Mouse (Mus musculus) myocyte (in vitro differentiated cells): Measurements from ENCODE around the gene Gm136. TPM values are rescaled to one million over a fixed set of nuclear protein-coding genes. Genes with fewer than 3 reads are reported as not detected.

Source experiments
- H3K27me3 ChIP-seq: one replicate; pipeline ENCODE4 v1.6.1; 2011; ENCODE audit not compliant: control insufficient read depth, insufficient read depth, insufficient read length
- H3K36me3 ChIP-seq: one replicate; pipeline ENCODE4 v1.6.1; 2011; ENCODE audit not compliant: control insufficient read depth, insufficient read depth
- H3K4me2 ChIP-seq: one replicate; pipeline ENCODE4 v1.6.1; 2011; ENCODE audit warnings: low read depth, control low read depth
- H3K4me3 ChIP-seq: one replicate; pipeline ENCODE4 v1.5.1; 2011; ENCODE audit warnings: mild to moderate bottlenecking, control low read depth, moderate library complexity
- H3K79me2 ChIP-seq: one replicate; pipeline ENCODE4 v1.6.1; 2011; ENCODE audit not compliant: control insufficient read depth, insufficient read depth
- H3ac ChIP-seq: one replicate; pipeline ENCODE4 v1.6.1; 2011; ENCODE audit not compliant: control insufficient read depth, insufficient read length
- CEBPB ChIP-seq: IDR thresholded peaks from 2 replicates; pipeline ENCODE4 v1.6.1; 2011; ENCODE audit warnings: mild to moderate bottlenecking, moderate library complexity; ENCODE audit not compliant: poor library complexity, insufficient read depth, severe bottlenecking
- E2F4 ChIP-seq: IDR thresholded peaks from one replicate; pipeline ENCODE4 v1.6.1; 2011; ENCODE audit warnings: mild to moderate bottlenecking, control low read depth, moderate library complexity; ENCODE audit not compliant: insufficient read depth
- MAX ChIP-seq: IDR thresholded peaks from one replicate; pipeline ENCODE4 v1.6.1; 2011; ENCODE audit warnings: low read depth, mild to moderate bottlenecking, control low read depth
- MYOD1 ChIP-seq, 3 experiments: IDR thresholded peaks; one replicate each; pipeline ENCODE4 v1.6.1; 2011; ENCODE audit warnings: control low read depth in 2 of 3, low read depth in 2 of 3, mild to moderate bottlenecking in 2 of 3, moderate library complexity in 1 of 3; ENCODE audit not compliant: insufficient read length in 2 of 3, control insufficient read depth in 1 of 3
- MYOG ChIP-seq, 3 experiments: IDR thresholded peaks; one replicate each; pipeline ENCODE4 v1.6.1; 2011; ENCODE audit warnings: control low read depth in 2 of 3, low read depth in 2 of 3, mild to moderate bottlenecking in 2 of 3; ENCODE audit not compliant: insufficient read length in 2 of 3, control insufficient read depth in 1 of 3, insufficient read depth in 1 of 3
- POLR2A ChIP-seq: IDR thresholded peaks from one replicate; pipeline ENCODE4 v1.6.1; 2011; ENCODE audit warnings: low read depth, mild to moderate bottlenecking, control low read depth, moderate library complexity; ENCODE audit not compliant: insufficient read length
- POLR2AphosphoS2 ChIP-seq: IDR thresholded peaks from one replicate; pipeline ENCODE4 v1.6.1; 2011; ENCODE audit warnings: low read depth, control low read depth; ENCODE audit not compliant: insufficient read length
- REST ChIP-seq: IDR thresholded peaks from one replicate; pipeline ENCODE4 v1.6.1; 2011; ENCODE audit warnings: mild to moderate bottlenecking, control low read depth, moderate library complexity; ENCODE audit not compliant: insufficient read depth, insufficient read length
- SRF ChIP-seq: IDR thresholded peaks from one replicate; pipeline ENCODE4 v1.6.1; 2011; ENCODE audit warnings: low read depth; ENCODE audit not compliant: control insufficient read depth, insufficient read length
- TCF12 ChIP-seq: IDR thresholded peaks from one replicate; pipeline ENCODE4 v1.6.1; 2011; ENCODE audit warnings: mild to moderate bottlenecking, control low read depth; ENCODE audit not compliant: poor library complexity, insufficient read depth, severe bottlenecking
- TCF3 ChIP-seq: IDR thresholded peaks from one replicate; pipeline ENCODE4 v1.6.1; 2011; ENCODE audit warnings: low read depth, control low read depth; ENCODE audit not compliant: insufficient read length
- USF1 ChIP-seq: IDR thresholded peaks from one replicate; pipeline ENCODE4 v1.6.1; 2011; ENCODE audit warnings: low read depth, mild to moderate bottlenecking, control low read depth, moderate library complexity
- polyA plus RNA-seq: library from polyadenylated mRNA; unstranded; fragments of >200 nt; fragmentation: generic; extraction: Trizol; gene quantifications from one replicate; pipeline ENCODE4 v1.2.1, GENCODE M21; 2012; ENCODE audit warnings: missing spikeins

Gene Gm136
- polyA plus RNA-seq, 1 experiment = not detected

DNA sequence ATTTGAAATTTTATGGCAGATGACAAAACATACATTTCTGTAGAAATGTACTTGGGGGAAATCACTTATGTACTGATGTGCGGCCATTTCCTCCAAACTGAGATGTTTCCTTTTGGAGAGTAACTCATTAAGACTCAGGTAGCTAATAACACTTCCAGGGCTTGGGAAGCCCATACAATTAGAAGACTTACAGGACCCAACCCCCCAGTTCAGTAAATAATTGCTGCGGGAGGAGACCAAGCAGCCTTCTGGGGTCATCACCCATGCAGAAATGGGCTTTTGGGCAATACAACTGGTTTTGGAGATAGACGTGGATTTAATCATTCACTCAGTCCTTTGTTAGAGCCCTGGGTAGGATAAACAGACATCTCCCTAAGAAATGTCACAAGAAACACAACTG is 48.8 kb downstream of the Gm136 start:
- Histone ChIP-seq H3K79me2 (no peaks in the 10 kb centered on the region), H3K27me3 (no peaks in the 10 kb centered on the region), H3K36me3 (no peaks in the 10 kb centered on the region), H3K4me2 (no peak overlapping the region), H3K4me3 (no peak overlapping the region), H3ac (no peak overlapping the region)
- no peak for TF ChIP-seq REST
- no peak for TF ChIP-seq USF1
- no peak for TF ChIP-seq E2F4
- no peak for TF ChIP-seq MAX

DNA sequence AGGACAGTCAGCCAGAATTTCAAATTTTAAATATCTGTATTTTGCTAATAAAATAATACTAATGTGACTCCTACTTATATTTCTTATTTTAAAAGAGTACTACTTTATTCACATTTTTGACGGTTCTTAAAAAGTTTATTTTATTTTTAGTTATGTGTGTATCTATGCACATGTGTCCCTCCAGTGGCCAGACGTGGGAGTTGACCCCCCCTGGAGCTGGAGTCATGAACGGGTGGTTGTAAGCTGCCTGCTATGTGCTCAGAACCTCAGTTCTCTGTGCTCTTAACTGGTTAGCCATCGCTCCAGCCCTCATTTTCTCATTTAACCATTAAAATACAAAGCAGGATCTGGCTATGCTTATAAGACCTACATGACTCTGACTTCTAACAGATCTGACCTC is 53.0 kb downstream of the Gm136 start:
- H3K4me3 ChIP-seq = no peak overlapping the region
- no peak overlapping the region for H3ac ChIP-seq
- no peak overlapping the region for H3K4me2 ChIP-seq
- TF ChIP-seq CEBPB = no peak
- TF ChIP-seq POLR2A = no peak
- no peak for TF ChIP-seq MYOD1 (IDR thresholded peaks at IDR 0.05; ENCODE audit: control insufficient read depth in 1 of 3, insufficient read length in 2 of 3, low read depth in 2 of 3)
- no peak for TF ChIP-seq POLR2AphosphoS2
- no peak for TF ChIP-seq MYOG (IDR thresholded peaks at IDR 0.05; ENCODE audit: control insufficient read depth in 1 of 3, insufficient read depth in 1 of 3, insufficient read length in 2 of 3, low read depth in 2 of 3)
- no peak for TF ChIP-seq SRF
- no peak for TF ChIP-seq REST
- TF ChIP-seq MAX = no peak
- TF ChIP-seq TCF3 = no peak
- no peak for TF ChIP-seq TCF12
- no peak for TF ChIP-seq USF1
- TF ChIP-seq E2F4 = no peak
- H3K79me2 ChIP-seq = no peaks in the 10 kb centered on the region
- peaks cover 4% of the 10 kb centered on the region for H3K27me3 ChIP-seq
- H3K36me3 ChIP-seq = no peaks in the 10 kb centered on the region

DNA sequence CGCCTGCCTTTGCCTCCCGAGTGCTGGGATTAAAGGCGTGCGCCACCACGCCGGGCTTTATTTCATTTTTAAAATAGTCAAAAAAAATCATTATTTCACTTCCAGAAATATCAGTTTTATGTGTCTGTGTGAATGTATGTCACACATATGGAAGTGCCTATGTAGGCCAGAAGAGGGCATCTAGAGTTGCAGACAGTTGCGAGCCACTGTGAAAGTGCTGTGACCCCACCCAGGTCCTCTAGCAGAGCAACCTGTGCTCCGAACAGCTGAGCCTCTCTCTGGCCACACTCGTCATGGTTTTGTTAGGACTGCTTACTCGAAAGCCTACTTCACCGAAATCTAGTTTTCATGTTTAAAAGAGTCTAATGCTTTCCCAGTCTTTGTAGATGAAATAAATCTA is 53.8 kb downstream of the Gm136 start:
- H3K4me2 ChIP-seq = no peak overlapping the region
- H3K4me3 ChIP-seq = no peak overlapping the region
- H3K27me3 ChIP-seq = peaks cover 4% of the 10 kb centered on the region
- TF ChIP-seq E2F4 = no peak
- no peak for TF ChIP-seq CEBPB
- TF ChIP-seq TCF3 = no peak
- TF ChIP-seq MYOG (IDR thresholded peaks at IDR 0.05; ENCODE audit: control insufficient read depth in 1 of 3, insufficient read depth in 1 of 3, insufficient read length in 2 of 3, low read depth in 2 of 3) = no peak
- TF ChIP-seq REST = no peak
- no peak for TF ChIP-seq SRF
- no peak for TF ChIP-seq MAX
- TF ChIP-seq POLR2AphosphoS2 = no peak
- TF ChIP-seq USF1 = no peak
- TF ChIP-seq POLR2A = no peak
- no peak for TF ChIP-seq TCF12
- no peak for TF ChIP-seq MYOD1 (IDR thresholded peaks at IDR 0.05; ENCODE audit: control insufficient read depth in 1 of 3, insufficient read length in 2 of 3, low read depth in 2 of 3)
- H3ac ChIP-seq = no peak overlapping the region
- H3K79me2 ChIP-seq = no peaks in the 10 kb centered on the region
- H3K36me3 ChIP-seq = no peaks in the 10 kb centered on the region

DNA sequence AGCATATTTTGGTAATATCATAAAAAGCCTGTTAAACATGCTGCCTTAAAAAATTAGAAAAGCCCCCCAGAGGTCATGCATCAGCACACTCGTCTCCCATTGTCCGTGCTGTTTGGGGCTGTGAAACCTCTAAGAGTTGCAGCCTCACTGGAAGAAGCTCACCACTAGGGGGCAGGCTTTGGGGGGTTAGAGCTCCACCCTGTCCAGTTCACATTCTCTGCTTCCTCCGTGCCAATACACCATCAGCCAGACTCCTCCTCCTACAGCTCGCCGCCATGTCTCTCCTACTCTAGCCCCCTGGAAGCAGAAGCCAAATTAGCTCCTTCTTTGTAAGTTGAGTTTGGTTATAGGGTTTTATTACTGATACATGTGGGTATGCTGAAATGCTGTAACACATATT is 54.5 kb downstream of the Gm136 start:
- TF ChIP-seq MAX (no peak), REST (no peak), MYOD1 (IDR thresholded peaks at IDR 0.05; ENCODE audit: control insufficient read depth in 1 of 3, insufficient read length in 2 of 3, low read depth in 2 of 3) (no peak), MYOG (IDR thresholded peaks at IDR 0.05; ENCODE audit: control insufficient read depth in 1 of 3, insufficient read depth in 1 of 3, insufficient read length in 2 of 3, low read depth in 2 of 3) (no peak), TCF12 (no peak)

More for the DNA sequence above, 54.5 kb downstream of the Gm136 start:
- no peaks in the 10 kb centered on the region for H3K79me2 ChIP-seq
- H3K4me3 ChIP-seq = no peak overlapping the region
- H3K4me2 ChIP-seq = no peak overlapping the region
- H3K27me3 ChIP-seq = peaks cover 4% of the 10 kb centered on the region
- no peak overlapping the region for H3ac ChIP-seq
- no peaks in the 10 kb centered on the region for H3K36me3 ChIP-seq

Other genes starting within 250 kb of the Gm136 start
- 97.4 TPM for gene Akirin2, start 205.3 kb downstream of the Gm136 start, polyA plus RNA-seq
- 20.0 TPM for gene Orc3, start 141.3 kb downstream of the Gm136 start, polyA plus RNA-seq
- 15.4 TPM for gene Rars2, start 141.3 kb downstream of the Gm136 start, polyA plus RNA-seq
- gene Slc35a1, start 68.8 kb downstream of the Gm136 start, polyA plus RNA-seq = 15.0 TPM
- gene Cfap206, start 26.1 kb downstream of the Gm136 start, polyA plus RNA-seq = 0.05 TPM
- gene Smim8, start 22.2 kb upstream of the Gm136 start, polyA plus RNA-seq = 20.4 TPM
- gene Zfp292, start 126.7 kb upstream of the Gm136 start, polyA plus RNA-seq = 1.8 TPM
- not detected for gene Cga, start 137.5 kb upstream of the Gm136 start, polyA plus RNA-seq